Comparison of ENCODE assay signal across 13 mouse cellular contexts in genomic region chr9:108212426-108212825, GRCm38 (mm10). TPM values are rescaled to one million over a fixed set of nuclear protein-coding genes. Genes with fewer than 3 reads are reported as not detected.
DNase-seq lines count a peak whose midpoint lies in the region; ATAC-seq lines count a peak whose summit lies in the region.
"Had no signal": no experiment of that assay in that cellular context is flagged by ENCODE, and none has a peak within 500 bp of the region (broad histone marks: within the 10 kb centered on the region; RNA-seq: fewer than 3 reads in every experiment).

No protein-coding gene starts in this region.

- intact Hi-C loops in heart, postnatal 10 days (cut with DNase I): loop anchor here (2.0 kb wide), 1 partner anchor 68 kb away; no protein-coding TSS in a partner anchor

- no peak for DNase-seq in forebrain, embryonic 14.5 days (ENCODE audit: low spot score)
- no peak for DNase-seq in heart, postnatal 10 days
- DNase-seq in neural tube, embryonic 11.5 days (ENCODE audit: low spot score): no peak
- DNase-seq in neural tube, embryonic 10.5 days (ENCODE audit: extremely low spot score, low spot score): no peak
- no peak for DNase-seq in liver
- DNase-seq: adrenal gland, adult 8-10 months; B cell, adult 2 months; kidney, postnatal 10 days; thymus, adult 18-20 months had no signal

- no peaks in the 10 kb centered on the region for H3K27me3 ChIP-seq in forebrain, embryonic 12.5 days
- no peaks in the 10 kb centered on the region for H3K27me3 ChIP-seq in forebrain, embryonic 14.5 days (replicated peaks; ENCODE audit: control insufficient read depth, insufficient read depth, low read length)
- no peaks in the 10 kb centered on the region for H3K27me3 ChIP-seq in heart, embryonic 16.5 days (ENCODE audit: control insufficient read depth, insufficient read depth, low read length)
- no peaks in the 10 kb centered on the region for H3K27me3 ChIP-seq in neural tube, embryonic 11.5 days (ENCODE audit: control insufficient read depth, insufficient read depth, low read length)
- no peaks in the 10 kb centered on the region for H3K27me3 ChIP-seq in neural tube, embryonic 13.5 days

- H3K9ac ChIP-seq in forebrain, embryonic 12.5 days: no peak overlapping the region
- no peak overlapping the region for H3K9ac ChIP-seq in forebrain, embryonic 14.5 days (ENCODE audit: low read length)
- H3K9ac ChIP-seq in heart, embryonic 16.5 days (ENCODE audit: low read length): 0 out of 2 replicates have a peak overlapping the region, but pooled peaks have one; percentile 12
- H3K9ac ChIP-seq in neural tube, embryonic 11.5 days (ENCODE audit: low read length): no peak overlapping the region
- H3K9ac ChIP-seq in neural tube, embryonic 13.5 days: no peak overlapping the region
- H3K9ac ChIP-seq: liver, embryonic 14.5 days had no signal

- no peaks in the 10 kb centered on the region for H3K9me3 ChIP-seq in forebrain, embryonic 12.5 days
- no peaks in the 10 kb centered on the region for H3K9me3 ChIP-seq in forebrain, embryonic 14.5 days (replicated peaks; ENCODE audit: control insufficient read depth, low read length)
- no peaks in the 10 kb centered on the region for H3K9me3 ChIP-seq in heart, embryonic 16.5 days (replicated peaks; ENCODE audit: control insufficient read depth, low read length)
- H3K9me3 ChIP-seq in neural tube, embryonic 11.5 days (ENCODE audit: control insufficient read depth, low read length): no peaks in the 10 kb centered on the region
- no peaks in the 10 kb centered on the region for H3K9me3 ChIP-seq in neural tube, embryonic 13.5 days

- peak overlapping the region; percentile 19; the same call in 1 of the 2 replicates for H3K27ac ChIP-seq in forebrain, embryonic 12.5 days
- H3K27ac ChIP-seq in forebrain, embryonic 14.5 days (ENCODE audit: low read depth, low read length): no peak overlapping the region
- peak overlapping the region; percentile 56 for H3K27ac ChIP-seq in heart, embryonic 16.5 days (ENCODE audit: low read length)
- H3K27ac ChIP-seq in neural tube, embryonic 11.5 days (ENCODE audit: low read depth, low read length): 0 out of 2 replicates have a peak overlapping the region, but pooled peaks have one; percentile 75
- peak overlapping the region; percentile 81 for H3K27ac ChIP-seq in neural tube, embryonic 13.5 days (replicated peaks)
- H3K27ac ChIP-seq: liver, embryonic 14.5 days had no signal

- peaks cover 33% of the 10 kb centered on the region for H3K36me3 ChIP-seq in forebrain, embryonic 12.5 days (replicated peaks)
- peaks cover 29% of the 10 kb centered on the region for H3K36me3 ChIP-seq in forebrain, embryonic 14.5 days (ENCODE audit: control insufficient read depth, insufficient read depth, low read length)
- H3K36me3 ChIP-seq in heart, embryonic 16.5 days (ENCODE audit: control insufficient read depth, insufficient read depth): peaks cover 33% of the 10 kb centered on the region
- H3K36me3 ChIP-seq in neural tube, embryonic 11.5 days (ENCODE audit: control insufficient read depth, insufficient read depth, low read length): peaks cover 13% of the 10 kb centered on the region
- peaks cover 42% of the 10 kb centered on the region for H3K36me3 ChIP-seq in neural tube, embryonic 13.5 days

- H3K4me3 ChIP-seq in forebrain, embryonic 12.5 days (replicated peaks): no peak overlapping the region
- no peak overlapping the region for H3K4me3 ChIP-seq in forebrain, embryonic 14.5 days (ENCODE audit: low read depth, low read length)
- no peak overlapping the region for H3K4me3 ChIP-seq in heart, embryonic 16.5 days (ENCODE audit: low read length)
- H3K4me3 ChIP-seq in neural tube, embryonic 11.5 days (ENCODE audit: low read depth, low read length): no peak overlapping the region
- H3K4me3 ChIP-seq in neural tube, embryonic 13.5 days: no peak overlapping the region

- H3K4me2 ChIP-seq in forebrain, embryonic 12.5 days: no peak overlapping the region
- H3K4me2 ChIP-seq in forebrain, embryonic 14.5 days (ENCODE audit: low read length): no peak overlapping the region
- H3K4me2 ChIP-seq in heart, embryonic 16.5 days (ENCODE audit: low read depth, low read length): no peak overlapping the region
- H3K4me2 ChIP-seq in neural tube, embryonic 11.5 days (ENCODE audit: low read depth): no peak overlapping the region
- no peak overlapping the region for H3K4me2 ChIP-seq in neural tube, embryonic 13.5 days

- ATAC-seq in forebrain, embryonic 12.5 days (ENCODE audit: low FRiP score): no peak
- ATAC-seq in forebrain, embryonic 14.5 days: no peak
- no peak for ATAC-seq in heart, embryonic 16.5 days (replicated peaks; ENCODE audit: extremely low read depth, insufficient read depth, low FRiP score)
- no peak for ATAC-seq in neural tube, embryonic 11.5 days (ENCODE audit: insufficient read depth, low FRiP score, low TSS enrichment)
- ATAC-seq in neural tube, embryonic 13.5 days (ENCODE audit: low read depth): no peak

- 74% methylated on average over 2 of the region's 2 CpGs for WGBS in forebrain, embryonic 12.5 days
- WGBS in forebrain, embryonic 14.5 days: 81% methylated on average over 2 of the region's 2 CpGs
- WGBS in heart, embryonic 16.5 days: 69% methylated on average over 2 of the region's 2 CpGs
- WGBS in neural tube, embryonic 11.5 days: 84% methylated on average over 2 of the region's 2 CpGs
- 80% methylated on average over 2 of the region's 2 CpGs for WGBS in neural tube, embryonic 13.5 days

- H3K4me1 ChIP-seq in forebrain, embryonic 12.5 days: peaks cover 22% of the 10 kb centered on the region
- peaks cover 10% of the 10 kb centered on the region for H3K4me1 ChIP-seq in forebrain, embryonic 14.5 days (ENCODE audit: control insufficient read depth, insufficient read depth, low read length)
- H3K4me1 ChIP-seq in heart, embryonic 16.5 days (ENCODE audit: control insufficient read depth, insufficient read depth, low read length): peaks cover 21% of the 10 kb centered on the region
- H3K4me1 ChIP-seq in neural tube, embryonic 11.5 days (ENCODE audit: control insufficient read depth, insufficient read depth, low read length): peaks cover 8% of the 10 kb centered on the region
- peaks cover 24% of the 10 kb centered on the region for H3K4me1 ChIP-seq in neural tube, embryonic 13.5 days (replicated peaks)

RNA-seq across cellular contexts. Expression of gene Bsn, which starts 22.2 kb away (rescaled TPM):
- 3.6 and 3.9 TPM in 2 replicates for polyA plus RNA-seq in forebrain, embryonic 12.5 days (2016; fragmentation: Nextera tagmentation; extraction: Ambion mirVana)
- polyA plus RNA-seq in forebrain, embryonic 14.5 days (2014; fragmentation: Nextera tagmentation; extraction: Ambion mirVana): 5.3 and 6.6 TPM in 2 replicates
- polyA plus RNA-seq in heart, embryonic 16.5 days (2015; fragmentation: Nextera tagmentation; extraction: Ambion mirVana): 0.34 and 0.81 TPM in 2 replicates
- total RNA-seq in heart, postnatal 10 days (2021): under 1 TPM; 0.05 to 0.07 TPM
- polyA plus RNA-seq in neural tube, embryonic 11.5 days (2014; fragmentation: Nextera tagmentation; extraction: Ambion mirVana): 3.0 and 4.3 TPM in 2 replicates
- 6.9 and 7.0 TPM in 2 replicates for polyA plus RNA-seq in neural tube, embryonic 13.5 days (2015; fragmentation: Nextera tagmentation; extraction: Ambion mirVana)

RNA-seq across cellular contexts. Expression of gene Dag1, which starts 51.3 kb away (rescaled TPM):
- 62.7 and 67.9 TPM in 2 replicates for polyA plus RNA-seq in forebrain, embryonic 12.5 days (2016; fragmentation: Nextera tagmentation; extraction: Ambion mirVana)
- 42.0 and 49.6 TPM in 2 replicates for polyA plus RNA-seq in forebrain, embryonic 14.5 days (2014; fragmentation: Nextera tagmentation; extraction: Ambion mirVana)
- polyA plus RNA-seq in heart, embryonic 16.5 days (2015; fragmentation: Nextera tagmentation; extraction: Ambion mirVana): 136 and 145 TPM in 2 replicates
- total RNA-seq in heart, postnatal 10 days (2021): 100 to 1,000 TPM; 369 to 394 TPM
- polyA plus RNA-seq in neural tube, embryonic 11.5 days (2014; fragmentation: Nextera tagmentation; extraction: Ambion mirVana): 62.4 and 65.9 TPM in 2 replicates
- polyA plus RNA-seq in neural tube, embryonic 13.5 days (2015; fragmentation: Nextera tagmentation; extraction: Ambion mirVana): 57.2 and 57.6 TPM in 2 replicates
